Mouse (Mus musculus): Measurements from ENCODE around the gene Nme3. TPM values are rescaled to one million over a fixed set of nuclear protein-coding genes. Genes with fewer than 3 reads are reported as not detected.

Gene Nme3
- polyA plus RNA-seq, 1 experiment from 2014 or later: 86.1 TPM

- H3K9ac ChIP-seq (replicated peaks; ENCODE audit: low read length): peak overlapping the region; percentile 43; the same call in 1 of the 2 replicates
These were observed 18.8 kb upstream of the Nme3 start for GRCm38 (mm10) chr17:24877336-24878116.

GRCm38 (mm10) chr17:24878117-24878397, 18.2 kb upstream of the Nme3 start:
- H3K36me3 ChIP-seq (ENCODE audit: insufficient read depth, low read length): 0 out of 2 replicates have a peak, but pooled peaks cover 3% of the 10 kb centered on the region
- no peaks in the 10 kb centered on the region for H3K27me3 ChIP-seq (ENCODE audit: insufficient read depth, low read length)
- peak overlapping the region; percentile 54 for H3K27ac ChIP-seq (ENCODE audit: low read length)
- no peak for ATAC-seq (ENCODE audit: low FRiP score, low TSS enrichment)
- H3K9me3 ChIP-seq (ENCODE audit: low read length): no peaks in the 10 kb centered on the region
- whole genome bisulfite sequencing: 26% methylated on average over 5 of the region's 5 CpGs
- no peaks in the 10 kb centered on the region for H3K4me1 ChIP-seq (ENCODE audit: insufficient read depth, low read length)
- H3K4me3 ChIP-seq (ENCODE audit: low read length): no peak overlapping the region
- H3K4me2 ChIP-seq (replicated peaks; ENCODE audit: low read depth, low read length): no peak overlapping the region
- peak overlapping the region; percentile 43; the same call in 1 of the 2 replicates for H3K9ac ChIP-seq (replicated peaks; ENCODE audit: low read length)

More at GRCm38 (mm10) chr17:24877336-24878116, 18.8 kb upstream of the Nme3 start:
- ATAC-seq (ENCODE audit: low FRiP score, low TSS enrichment): peak; percentile 52; the same call in 1 of the 2 replicates
- Histone ChIP-seq H3K27me3 (ENCODE audit: insufficient read depth, low read length) (no peaks in the 10 kb centered on the region), H3K9me3 (ENCODE audit: low read length) (no peaks in the 10 kb centered on the region), H3K4me1 (ENCODE audit: insufficient read depth, low read length) (no peaks in the 10 kb centered on the region), H3K27ac (ENCODE audit: low read length) (peak overlapping the region; percentile 54), H3K36me3 (ENCODE audit: insufficient read depth, low read length) (no peaks in the 10 kb centered on the region), H3K4me3 (ENCODE audit: low read length) (no peak overlapping the region), H3K4me2 (replicated peaks; ENCODE audit: low read depth, low read length) (no peak overlapping the region)
- 56% methylated on average over 10 of the region's 10 CpGs for WGBS

- H3K4me2 ChIP-seq (replicated peaks; ENCODE audit: low read depth, low read length): no peak overlapping the region
- no peak overlapping the region for H3K27ac ChIP-seq (ENCODE audit: low read length)
- ATAC-seq (ENCODE audit: low FRiP score, low TSS enrichment): no peak
- H3K4me3 ChIP-seq (ENCODE audit: low read length): no peak overlapping the region
- WGBS: 70% methylated on average over 8 of the region's 8 CpGs
- H3K9ac ChIP-seq (replicated peaks; ENCODE audit: low read length): peak overlapping the region; percentile 43; the same call in 1 of the 2 replicates
- 0 out of 2 replicates have a peak, but pooled peaks cover 3% of the 10 kb centered on the region for H3K36me3 ChIP-seq (ENCODE audit: insufficient read depth, low read length)
- no peaks in the 10 kb centered on the region for H3K9me3 ChIP-seq (ENCODE audit: low read length)
- H3K27me3 ChIP-seq (ENCODE audit: insufficient read depth, low read length): no peaks in the 10 kb centered on the region
- H3K4me1 ChIP-seq (ENCODE audit: insufficient read depth, low read length): no peaks in the 10 kb centered on the region
These were observed 17.8 kb upstream of the Nme3 start for GRCm38 (mm10) chr17:24878531-24878930.

DNA sequence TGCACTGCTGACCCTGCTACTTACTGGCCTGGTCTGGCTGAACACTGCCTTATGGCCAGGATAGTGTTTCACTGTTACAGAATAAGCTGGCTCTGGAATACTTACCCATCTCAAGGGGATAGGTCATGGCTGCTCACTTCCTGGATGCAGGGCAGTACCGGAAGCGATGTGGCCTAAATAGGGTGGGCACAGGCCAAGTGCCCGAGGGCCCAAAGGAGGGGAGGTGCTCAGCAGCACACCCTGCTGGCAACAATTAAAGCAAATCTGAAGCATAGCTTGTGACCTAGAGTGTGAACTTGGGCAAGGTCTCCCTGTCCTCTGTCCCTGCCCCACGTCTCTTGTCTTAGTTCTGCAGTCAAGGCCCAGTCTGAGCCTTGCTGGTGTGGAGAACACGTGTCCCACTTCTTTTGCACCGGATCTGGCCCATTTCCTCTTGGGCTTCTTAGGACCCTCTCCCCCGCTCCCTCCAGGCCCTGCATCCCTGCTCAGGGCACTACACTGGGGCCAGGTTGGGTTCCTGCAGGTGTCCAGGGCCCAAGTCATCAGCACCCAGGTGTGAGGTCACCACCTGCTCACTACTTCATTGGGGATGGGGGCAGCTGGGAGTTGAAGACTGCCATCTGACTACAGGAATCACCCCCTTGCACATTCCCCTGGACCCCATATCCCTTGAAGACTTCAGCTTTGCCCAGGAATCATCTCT, 14.4 kb upstream of the Nme3 start:
- peaks cover 6% of the 10 kb centered on the region for H3K4me1 ChIP-seq (ENCODE audit: insufficient read depth, low read length)
- no peak overlapping the region for H3K27ac ChIP-seq (ENCODE audit: low read length)
- no peaks in the 10 kb centered on the region for H3K9me3 ChIP-seq (ENCODE audit: low read length)
- no peak overlapping the region for H3K9ac ChIP-seq (replicated peaks; ENCODE audit: low read length)
- no peaks in the 10 kb centered on the region for H3K27me3 ChIP-seq (ENCODE audit: insufficient read depth, low read length)
- H3K36me3 ChIP-seq (ENCODE audit: insufficient read depth, low read length): 0 out of 2 replicates have a peak, but pooled peaks cover 3% of the 10 kb centered on the region
- no peak for ATAC-seq (ENCODE audit: low FRiP score, low TSS enrichment)
- WGBS: 44% methylated on average over 7 of the region's 7 CpGs
- H3K4me2 ChIP-seq (replicated peaks; ENCODE audit: low read depth, low read length): no peak overlapping the region
- H3K4me3 ChIP-seq (ENCODE audit: low read length): no peak overlapping the region

- ATAC-seq (ENCODE audit: low FRiP score, low TSS enrichment): no peak
- WGBS: 86% methylated on average over 6 of the region's 6 CpGs
These were observed 11.9 kb upstream of the Nme3 start for GRCm38 (mm10) chr17:24884391-24884790.

DNA sequence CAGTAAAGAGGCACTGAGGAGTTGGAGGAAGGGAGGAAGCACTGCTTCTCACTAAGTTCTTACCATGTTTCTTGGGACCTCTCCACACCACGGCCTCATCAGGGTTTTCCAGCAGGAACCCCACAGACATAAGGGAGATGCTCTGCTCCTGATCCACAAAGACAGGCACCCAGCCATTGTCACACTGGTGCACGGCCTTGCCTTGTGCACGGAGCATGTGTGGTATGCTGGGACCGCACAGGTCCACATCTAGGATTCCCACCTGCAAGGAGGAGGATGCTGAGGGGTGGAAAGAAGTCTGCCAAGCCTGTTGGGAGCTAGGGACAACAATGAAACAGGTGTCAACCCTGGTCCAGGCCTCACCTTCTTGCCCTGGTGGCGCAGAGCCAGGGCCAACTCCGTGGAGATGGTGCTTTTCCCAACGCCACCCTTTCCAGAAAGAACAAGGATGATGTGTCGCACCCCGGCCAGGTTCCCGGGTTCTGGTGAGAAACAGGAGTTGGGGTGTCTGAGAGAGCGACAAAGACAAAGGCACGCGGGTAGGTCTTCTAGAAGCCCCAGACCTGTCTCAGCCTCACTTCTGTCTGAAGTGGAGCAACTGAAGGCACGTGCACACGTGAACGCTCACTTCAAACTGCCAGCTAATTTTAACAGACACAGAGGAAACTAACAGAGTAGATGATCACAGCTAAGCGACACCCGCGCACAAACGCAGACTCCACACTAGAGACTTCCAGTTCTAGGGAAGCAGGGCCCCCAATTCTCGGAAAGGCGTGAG, 10.8 kb upstream of the Nme3 start:
- WGBS: 25% methylated on average over 22 of the region's 22 CpGs
- H3K4me2 ChIP-seq (replicated peaks; ENCODE audit: low read depth, low read length): peak overlapping the region; percentile 64
- peaks cover 8% of the 10 kb centered on the region; the same call in 1 of the 2 replicates for H3K36me3 ChIP-seq (ENCODE audit: insufficient read depth, low read length)
- peak overlapping the region; percentile 84 for H3K4me3 ChIP-seq (ENCODE audit: low read length)
- H3K9me3 ChIP-seq (ENCODE audit: low read length): no peaks in the 10 kb centered on the region
- H3K4me1 ChIP-seq (ENCODE audit: insufficient read depth, low read length): peaks cover 17% of the 10 kb centered on the region
- no peaks in the 10 kb centered on the region for H3K27me3 ChIP-seq (ENCODE audit: insufficient read depth, low read length)
- ATAC-seq (ENCODE audit: low FRiP score, low TSS enrichment): no peak
- H3K9ac ChIP-seq (replicated peaks; ENCODE audit: low read length): peak overlapping the region; percentile 71
- H3K27ac ChIP-seq (ENCODE audit: low read length): no peak overlapping the region

More at GRCm38 (mm10) chr17:24884391-24884790, 11.9 kb upstream of the Nme3 start:
- peaks cover 17% of the 10 kb centered on the region for H3K4me1 ChIP-seq (ENCODE audit: insufficient read depth, low read length)
- no peak overlapping the region for H3K9ac ChIP-seq (replicated peaks; ENCODE audit: low read length)
- no peaks in the 10 kb centered on the region for H3K27me3 ChIP-seq (ENCODE audit: insufficient read depth, low read length)
- no peak overlapping the region for H3K4me3 ChIP-seq (ENCODE audit: low read length)
- H3K27ac ChIP-seq (ENCODE audit: low read length): no peak overlapping the region
- H3K4me2 ChIP-seq (replicated peaks; ENCODE audit: low read depth, low read length): no peak overlapping the region
- H3K36me3 ChIP-seq (ENCODE audit: insufficient read depth, low read length): 0 out of 2 replicates have a peak, but pooled peaks cover 3% of the 10 kb centered on the region
- H3K9me3 ChIP-seq (ENCODE audit: low read length): no peaks in the 10 kb centered on the region

- H3K4me1 ChIP-seq (ENCODE audit: insufficient read depth, low read length): peaks cover 17% of the 10 kb centered on the region
- H3K9ac ChIP-seq (replicated peaks; ENCODE audit: low read length): peak within 1 kb of the TSS; percentile 89
- peaks cover 15% of the 10 kb centered on the region for H3K36me3 ChIP-seq (ENCODE audit: insufficient read depth, low read length)
- peak within 1 kb of the TSS; percentile 76; the same call in 1 of the 2 replicates for H3K27ac ChIP-seq (ENCODE audit: low read length)
- peak within 1 kb of the TSS; percentile 84 for H3K4me2 ChIP-seq (replicated peaks; ENCODE audit: low read depth, low read length)
- H3K4me3 ChIP-seq (ENCODE audit: low read length): peak within 1 kb of the TSS; percentile 84
- WGBS: under 1% methylated on average over 68 of the region's 69 CpGs
- no peaks in the 10 kb centered on the region for H3K27me3 ChIP-seq (ENCODE audit: insufficient read depth, low read length)
- peak; percentile 97 for ATAC-seq (ENCODE audit: low FRiP score, low TSS enrichment)
- no peaks in the 10 kb centered on the region for H3K9me3 ChIP-seq (ENCODE audit: low read length)
These were observed 10.0 kb upstream of the Nme3 start, which contains the start of the genes Nubp2 and Spsb3 for GRCm38 (mm10) chr17:24886134-24886931. Gene Nubp2 (minus strand): TSS chr17:24886349. Gene Spsb3 (plus strand): TSS chr17:24886643.

- Histone ChIP-seq H3K4me1 (ENCODE audit: insufficient read depth, low read length) (peaks cover 17% of the 10 kb centered on the region), H3K27me3 (ENCODE audit: insufficient read depth, low read length) (no peaks in the 10 kb centered on the region), H3K4me2 (replicated peaks; ENCODE audit: low read depth, low read length) (peak overlapping the region; percentile 84), H3K4me3 (ENCODE audit: low read length) (peak overlapping the region; percentile 84), H3K9ac (replicated peaks; ENCODE audit: low read length) (peak overlapping the region; percentile 89), H3K9me3 (ENCODE audit: low read length) (no peaks in the 10 kb centered on the region), H3K36me3 (ENCODE audit: insufficient read depth, low read length) (peaks cover 19% of the 10 kb centered on the region), H3K27ac (ENCODE audit: low read length) (peak overlapping the region; percentile 76; the same call in 1 of the 2 replicates)
- 2% methylated on average over 18 of the region's 18 CpGs for WGBS
- peak; percentile 43 for ATAC-seq (ENCODE audit: low FRiP score, low TSS enrichment)
These were observed 9.4 kb upstream of the Nme3 start for GRCm38 (mm10) chr17:24886932-24887271.

Measured in kidney, embryonic 16.5 days (tissue).